Mouse (Mus musculus) large intestine, adult 2 months (tissue): ENCODE data around the gene Npff. TPM values are rescaled to one million over a fixed set of nuclear protein-coding genes. Genes with fewer than 3 reads are reported as not detected.

ENCODE experiments used
- DNase-seq: peaks from one replicate; pipeline ENCODE4 v3.0.0-alpha.2; 2012; ENCODE audit warnings: low read depth, low spot score
- WGBS: fragments of 180-500 bp; shearing (Covaris S2); methylation state at CpG from one replicate; pipeline ENCODE4 v1.1.7; 2018; 5-methylcytosine and 5-hydroxymethylcytosine counted together
- polyA plus RNA-seq: library from polyadenylated mRNA; depleted of rRNA; stranded (reverse); fragments of >200 nt; gene quantifications from 2 replicates; pipeline ENCODE4 v1.2.3, GENCODE M21; 2012; rRNA removed

Npff gene
- 3.1 and 3.6 TPM in 2 replicates for polyA plus RNA-seq

DNA sequence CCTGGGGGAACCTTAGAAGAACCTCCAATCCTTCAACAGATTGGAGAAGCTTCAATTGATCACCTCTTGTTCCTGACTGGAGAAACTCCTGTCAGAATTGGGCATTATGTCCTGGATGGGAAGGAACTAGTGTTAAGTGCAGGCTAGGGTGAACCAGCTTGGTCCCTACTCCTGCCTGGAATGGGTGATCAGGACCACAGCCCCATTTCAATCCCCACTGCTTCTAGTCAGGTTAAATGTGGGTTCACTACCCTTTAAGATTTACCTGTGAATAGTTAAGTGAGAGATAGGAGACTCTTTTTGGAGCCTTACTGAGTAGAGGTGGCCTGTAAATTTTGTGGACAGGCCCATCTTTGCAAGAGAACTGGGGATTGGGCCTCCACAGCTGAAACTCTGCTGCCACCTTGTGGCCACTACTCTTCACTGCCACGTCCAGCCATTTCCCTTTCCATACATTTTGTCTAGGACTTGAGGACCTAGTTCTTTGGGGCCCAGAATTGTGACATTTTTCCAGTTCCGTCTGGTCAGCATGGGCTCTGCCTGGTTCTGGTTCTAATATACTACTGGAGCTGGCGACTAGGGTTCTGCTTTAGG, at the start of gene Npff:
Gene Npff (minus strand): TSS at position 51 of the 594 bp plus-strand sequence.
- no peak for DNase-seq
- 10% methylated on average over 3 of the region's 3 CpGs for WGBS

DNA sequence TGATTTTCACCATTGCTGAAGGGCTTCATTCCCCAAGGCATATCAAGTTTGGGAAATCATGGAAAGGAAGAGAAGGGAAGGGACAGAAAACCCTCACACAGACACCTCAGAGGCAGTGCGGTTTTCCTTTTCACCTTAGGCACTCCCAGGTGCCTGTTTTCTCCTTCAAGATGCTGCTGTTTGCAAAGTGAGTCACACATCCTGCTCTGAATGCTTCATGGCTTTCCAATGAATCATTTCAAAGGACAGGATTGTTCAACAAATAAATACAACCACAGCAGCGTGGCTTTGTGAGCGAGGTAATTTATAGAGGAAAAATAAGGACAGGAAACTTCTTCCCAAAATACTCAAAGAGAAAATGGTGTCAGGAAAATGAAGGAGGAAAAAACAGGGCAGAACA, 47.3 kb upstream of the Npff start:
- peak; percentile 44 for DNase-seq
- WGBS, result 19% methylated on average over 3 of the region's 3 CpGs

DNA sequence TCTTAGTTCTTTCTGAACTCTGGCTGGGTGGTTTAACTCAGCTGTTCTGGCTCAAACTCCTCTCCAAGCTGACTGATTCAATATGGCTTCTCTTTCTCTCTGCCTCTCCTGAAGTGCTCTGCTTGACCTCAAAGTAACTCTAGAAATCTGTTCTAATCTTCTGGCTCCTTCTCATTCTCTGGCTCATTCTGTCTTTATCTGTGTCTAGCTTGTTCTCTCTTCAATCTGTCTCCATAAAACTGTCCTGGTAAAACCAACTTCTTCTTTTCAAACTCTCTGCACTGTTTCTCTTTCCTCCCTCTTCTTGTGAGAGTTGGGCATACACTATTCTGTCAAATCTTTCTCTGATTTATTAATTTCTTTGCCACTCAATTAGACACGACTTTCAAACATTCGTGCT, 43.1 kb upstream of the Npff start:
- WGBS, result 73% methylated on average over 2 of the region's 2 CpGs
- no peak for DNase-seq

DNA sequence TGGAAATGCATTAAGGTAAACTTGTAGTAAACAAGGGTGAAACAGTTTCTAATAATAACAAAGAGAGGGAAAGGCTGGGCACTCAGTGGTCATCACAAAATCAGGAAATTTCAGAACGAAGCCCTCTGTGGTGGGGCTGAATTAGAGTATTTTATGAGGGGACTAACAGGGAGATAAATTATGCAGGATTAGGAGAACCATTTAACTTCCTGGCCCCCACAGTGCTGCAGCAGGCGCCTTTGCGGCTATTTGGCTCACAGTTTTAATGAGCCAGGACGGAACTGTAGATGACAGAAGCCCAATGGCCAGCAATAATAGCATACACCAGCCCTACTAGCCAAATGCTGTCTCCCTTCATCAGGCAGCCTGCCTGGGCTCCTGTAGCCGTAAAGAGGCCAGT, 38.9 kb upstream of the Npff start:
- 91% methylated on average over 5 of the region's 5 CpGs for WGBS
- no peak for DNase-seq

DNA sequence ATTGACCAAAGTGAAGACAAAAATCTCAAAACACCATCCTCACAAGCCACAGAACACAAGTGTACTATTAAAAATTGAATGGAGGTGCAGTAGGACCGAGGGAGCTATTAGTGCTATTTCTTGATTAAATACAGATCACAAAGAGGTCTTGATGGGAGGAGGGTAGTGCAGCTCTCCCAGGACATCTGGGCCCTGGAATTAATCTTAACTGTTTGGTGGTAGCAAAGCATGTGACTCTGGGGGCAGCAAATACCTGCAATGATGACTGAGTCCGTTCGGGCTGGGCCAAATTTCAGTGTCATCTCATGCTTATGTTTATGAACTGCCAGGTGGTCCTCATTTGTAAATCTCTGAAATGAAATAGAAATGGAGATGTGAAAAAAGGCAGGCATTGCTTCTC, 38.3 kb upstream of the Npff start:
- WGBS, result 83% methylated on average over 3 of the region's 3 CpGs
- no peak for DNase-seq

DNA sequence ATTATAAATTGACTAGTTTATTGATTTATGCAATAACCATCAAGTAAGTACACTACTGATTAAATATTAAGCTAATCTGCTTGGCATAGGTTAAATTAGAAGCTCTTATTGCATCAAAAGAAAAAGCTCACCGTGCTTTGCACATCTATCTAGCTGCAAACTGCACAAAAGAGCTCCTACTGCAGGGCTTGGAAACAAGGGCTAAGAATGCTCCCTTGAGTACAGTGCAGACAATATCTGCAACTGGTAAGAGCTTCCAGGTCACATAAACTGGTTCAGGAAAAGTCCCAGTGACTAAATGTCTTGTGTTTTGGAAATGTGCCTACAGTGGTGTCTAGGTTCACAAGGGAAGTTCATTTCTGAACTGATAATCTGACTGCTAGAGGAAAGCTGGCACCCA, 37.7 kb upstream of the Npff start:
- WGBS, result 48% methylated on average over 1 of the region's 1 CpGs
- DNase-seq, result no peak

DNA sequence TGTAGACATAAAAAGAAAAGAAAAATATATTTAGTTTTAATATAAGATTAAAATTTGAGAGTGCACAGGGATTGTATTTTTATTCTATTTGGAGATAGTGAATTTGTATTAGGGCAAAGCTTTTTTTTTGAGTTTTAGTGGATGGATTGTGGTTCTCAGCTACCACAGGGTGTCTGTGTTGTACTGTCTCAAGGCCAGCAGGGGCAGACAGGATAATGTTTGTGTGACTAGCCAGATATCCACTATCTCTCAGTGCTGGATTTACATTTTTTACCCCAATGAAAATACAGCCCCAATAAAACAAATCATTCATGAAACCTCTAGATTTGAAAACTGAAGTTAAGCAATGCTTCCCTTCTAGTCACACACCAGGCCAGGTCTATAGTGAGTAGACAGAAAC, 32.8 kb upstream of the Npff start:
- no peak for DNase-seq

DNA sequence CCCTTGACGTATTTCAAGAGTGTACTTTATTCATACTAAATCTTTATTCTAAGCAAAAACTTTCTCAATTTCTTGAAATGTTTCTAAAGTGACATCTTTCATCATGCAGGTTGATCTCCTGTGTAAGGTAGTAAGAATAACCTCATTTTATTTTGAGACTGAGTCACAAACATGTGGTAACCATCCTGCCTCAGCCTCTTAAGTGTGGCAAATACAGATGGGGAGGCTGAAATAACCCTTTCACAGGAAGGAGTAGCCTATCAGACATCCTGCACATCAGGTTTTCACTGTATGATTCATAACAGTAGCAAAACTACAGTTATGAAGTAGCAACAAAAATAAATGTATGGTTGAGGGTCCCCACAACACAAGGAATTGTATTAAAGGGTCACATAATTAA, 30.8 kb upstream of the Npff start:
- 98% methylated on average over 1 of the region's 1 CpGs for WGBS
- no peak for DNase-seq

DNA sequence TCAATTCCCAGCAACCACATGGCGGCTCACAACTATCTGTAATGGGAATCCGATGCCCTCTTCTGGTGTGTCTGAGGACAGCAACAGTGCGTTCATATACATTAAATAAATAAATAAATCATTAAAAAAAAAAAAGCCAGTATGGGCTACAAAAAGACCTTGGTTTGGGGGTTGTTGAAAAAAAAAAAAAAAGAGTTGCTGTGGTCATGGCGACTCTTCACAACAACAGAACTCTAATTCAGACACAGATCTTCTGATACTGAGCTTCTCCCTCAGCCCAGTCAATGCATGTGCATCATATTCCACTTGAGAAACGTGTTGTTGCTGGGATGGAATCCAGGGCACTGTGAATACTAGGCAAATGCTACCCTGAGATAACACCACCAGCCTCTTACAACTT, 27.9 kb upstream of the Npff start:
- DNase-seq, result no peak
- WGBS, result 94% methylated on average over 5 of the region's 5 CpGs

DNA sequence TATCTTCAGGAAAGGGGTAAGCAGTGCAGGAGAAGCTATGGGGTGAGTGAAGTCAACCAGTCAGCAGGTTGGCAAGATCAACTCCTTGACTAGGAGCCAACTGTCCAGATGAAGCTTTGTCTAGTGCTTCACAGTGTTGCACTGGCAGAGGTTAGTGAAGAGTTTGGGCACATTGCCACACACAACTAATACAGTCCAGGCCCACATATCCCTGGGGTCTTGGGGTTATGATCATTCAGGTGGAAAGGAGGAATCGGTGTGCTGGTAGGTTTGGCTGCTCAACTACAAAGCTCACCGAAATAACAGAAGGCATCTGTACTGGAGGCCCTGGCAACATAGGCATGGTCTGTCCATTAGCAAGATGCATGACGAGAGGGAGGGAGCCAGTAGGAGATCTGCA, 22.7 kb upstream of the Npff start:
- DNase-seq, result no peak
- 97% methylated on average over 3 of the region's 3 CpGs for WGBS

DNA sequence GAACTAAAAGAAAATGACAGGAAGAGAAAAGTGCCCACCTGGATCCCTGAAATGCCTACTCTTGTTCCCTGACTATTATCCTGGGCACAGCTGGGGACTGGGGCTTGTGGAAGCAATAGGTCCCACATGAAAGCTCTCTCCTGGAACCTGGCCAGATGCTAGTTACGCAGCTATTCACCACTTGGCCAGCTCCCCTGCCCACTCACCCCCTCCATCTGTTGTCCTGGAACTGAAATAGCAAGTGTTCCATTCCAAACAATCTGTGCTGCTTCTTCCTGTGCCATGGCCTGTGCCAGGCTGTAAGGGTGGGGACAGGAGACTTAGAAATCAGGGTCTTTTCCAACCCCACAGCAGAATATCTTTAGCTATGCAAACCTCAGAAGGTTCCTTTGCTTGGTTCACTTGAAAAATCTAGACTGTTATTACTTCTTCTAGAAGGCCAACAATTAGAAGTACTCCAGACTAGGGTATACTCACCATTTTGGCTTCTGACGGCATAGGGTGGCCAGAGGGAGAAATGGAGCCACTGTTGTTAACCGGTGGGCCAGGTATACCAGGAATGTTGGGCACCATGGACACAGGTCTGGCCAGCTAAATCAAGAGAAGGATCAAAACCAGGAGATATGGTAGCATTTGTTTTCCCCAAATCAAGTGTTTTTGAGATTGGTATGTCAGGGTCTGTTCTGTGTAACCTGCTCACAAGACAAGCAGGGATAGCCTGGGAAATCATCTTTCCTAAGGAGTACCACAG, 22.1 kb upstream of the Npff start:
- WGBS, result 77% methylated on average over 3 of the region's 3 CpGs
- no peak for DNase-seq

DNA sequence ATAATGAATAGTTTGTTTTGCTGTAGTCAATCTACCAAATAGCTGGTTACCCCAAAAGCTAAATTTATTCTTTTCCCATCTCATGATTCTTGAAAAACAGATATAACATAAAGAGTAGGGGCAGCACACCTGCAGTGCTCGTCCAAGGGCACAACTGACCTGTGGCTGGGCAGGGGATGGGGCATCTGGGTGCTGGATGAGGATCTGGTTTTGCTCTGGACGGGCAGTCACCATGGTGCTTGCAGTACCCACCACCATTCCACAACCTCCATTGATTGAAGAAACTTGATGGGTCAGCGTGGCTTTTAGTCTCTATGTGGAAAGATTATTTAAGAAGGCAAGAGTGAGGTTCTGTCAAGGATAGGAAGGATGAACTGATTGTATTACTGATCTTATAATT, 21.5 kb upstream of the Npff start:
- DNase-seq, result no peak
- 94% methylated on average over 3 of the region's 3 CpGs for WGBS

DNA sequence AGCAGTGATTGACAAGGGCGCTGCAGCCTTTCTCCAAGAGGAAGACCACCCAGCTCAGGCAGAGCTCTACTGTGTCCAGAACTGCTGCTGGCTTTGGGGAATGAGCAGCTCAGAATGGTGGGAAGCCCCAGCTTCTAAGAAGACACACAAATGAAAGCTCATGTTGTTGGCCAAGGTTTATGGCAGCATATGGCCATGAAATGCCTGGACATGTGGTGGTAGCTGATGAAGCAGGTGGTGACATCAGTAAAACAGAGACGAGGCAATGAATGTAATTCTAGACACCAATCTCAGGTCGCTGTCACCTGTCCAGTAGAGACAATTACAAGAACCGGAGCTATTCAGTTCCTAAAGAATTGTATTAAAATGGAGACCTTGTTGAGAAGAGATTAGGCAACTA, 20.1 kb upstream of the Npff start:
- WGBS, result 95% methylated on average over 4 of the region's 4 CpGs
- no peak for DNase-seq

DNA sequence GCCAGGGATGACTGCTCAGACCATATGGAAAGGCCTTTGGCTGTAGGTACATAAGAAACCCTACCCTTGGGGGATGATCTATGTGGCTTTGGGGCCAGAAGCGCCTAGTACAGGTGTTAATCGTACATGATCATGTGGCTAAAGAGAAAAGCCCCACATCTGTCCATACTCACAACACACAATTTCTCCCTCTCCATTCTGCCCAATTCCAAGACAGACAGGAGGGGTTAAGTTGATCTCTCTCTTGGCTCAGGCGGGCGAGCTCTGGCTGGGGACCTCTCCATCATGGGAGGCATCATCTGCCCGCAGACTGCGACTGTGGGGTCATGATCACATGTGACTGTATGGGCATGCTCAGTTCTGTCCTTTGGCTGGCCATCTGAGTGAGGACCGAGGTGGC, 9.2 kb upstream of the Npff start:
- DNase-seq, result no peak
- 94% methylated on average over 7 of the region's 7 CpGs for WGBS

DNA sequence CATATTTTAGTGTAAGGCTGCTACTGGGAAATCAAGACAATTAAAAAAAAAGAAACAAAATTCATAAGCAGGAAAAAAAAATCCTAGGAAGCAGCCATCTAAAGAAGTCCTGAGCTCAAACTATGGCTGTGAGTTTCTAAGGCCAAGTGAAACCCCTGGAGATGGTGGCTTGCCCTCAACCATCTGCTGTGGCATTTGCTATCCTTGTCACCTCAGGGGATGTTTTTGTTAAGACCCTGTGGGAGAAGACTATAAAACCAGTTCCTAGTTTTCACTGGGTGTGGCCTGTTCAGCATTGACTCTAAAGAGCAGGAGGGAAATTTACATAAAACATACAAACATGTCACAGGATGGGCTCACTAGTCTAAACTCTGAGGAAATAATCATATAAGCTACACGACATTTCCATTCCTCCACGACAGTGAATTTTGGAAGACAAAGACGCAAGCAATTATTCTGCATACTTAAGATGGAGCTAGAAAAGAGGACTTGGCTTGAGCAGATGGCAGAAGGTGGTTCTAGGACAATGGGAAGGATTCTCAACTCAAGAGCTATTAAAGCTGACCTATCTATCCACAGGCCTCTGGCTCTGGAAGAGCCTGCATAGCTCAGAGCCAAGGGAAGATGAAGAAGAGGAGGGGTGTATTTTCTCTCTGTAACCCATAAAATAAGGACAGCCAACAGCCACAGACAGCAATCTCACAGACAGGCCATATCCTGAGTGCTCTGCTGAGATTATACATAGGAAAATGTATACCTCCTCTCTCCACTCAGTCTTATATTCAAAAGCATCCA, 7.6 kb upstream of the Npff start:
- DNase-seq, result no peak
- 86% methylated on average over 3 of the region's 3 CpGs for WGBS

DNA sequence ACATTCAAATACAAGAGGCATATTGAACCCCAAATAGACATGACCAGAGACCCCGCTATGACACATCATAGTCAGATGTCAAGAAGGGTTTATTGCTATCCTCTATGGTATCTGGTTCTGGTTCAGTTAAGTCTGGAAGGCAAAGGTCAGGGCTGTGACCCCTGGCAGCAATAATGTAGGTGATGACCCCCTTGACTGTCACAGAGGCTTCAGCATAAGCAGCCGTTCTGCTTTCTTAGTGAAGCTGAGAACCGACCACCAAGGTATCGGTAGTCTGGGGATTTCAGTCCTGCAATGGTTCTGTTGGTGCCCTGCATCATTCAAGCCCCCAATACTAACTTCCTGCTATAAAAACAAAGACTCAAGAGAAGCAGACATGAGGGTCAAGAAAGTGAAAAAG, 6.8 kb upstream of the Npff start:
- WGBS, result 80% methylated on average over 4 of the region's 4 CpGs
- no peak for DNase-seq

DNA sequence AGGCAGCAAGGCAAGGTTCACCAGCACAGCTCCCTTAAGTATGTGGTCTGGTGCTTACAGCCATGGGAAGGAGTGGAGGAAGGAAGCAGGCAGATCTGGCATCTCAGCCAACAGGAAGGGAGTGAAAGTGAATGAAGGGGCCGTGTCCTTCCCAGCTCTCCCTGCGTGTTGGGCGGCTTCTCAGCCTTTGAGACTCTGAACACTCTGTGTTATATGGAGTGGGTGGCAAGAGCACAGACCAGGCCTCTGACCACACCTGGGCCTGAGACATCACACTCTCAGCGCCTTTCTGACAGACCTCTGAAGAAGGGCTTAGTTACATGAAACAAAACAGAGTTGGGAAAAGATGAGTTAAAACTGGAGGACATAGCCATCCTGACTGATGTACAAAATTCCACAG, 5.8 kb upstream of the Npff start:
- 75% methylated on average over 4 of the region's 4 CpGs for WGBS
- no peak for DNase-seq

DNA sequence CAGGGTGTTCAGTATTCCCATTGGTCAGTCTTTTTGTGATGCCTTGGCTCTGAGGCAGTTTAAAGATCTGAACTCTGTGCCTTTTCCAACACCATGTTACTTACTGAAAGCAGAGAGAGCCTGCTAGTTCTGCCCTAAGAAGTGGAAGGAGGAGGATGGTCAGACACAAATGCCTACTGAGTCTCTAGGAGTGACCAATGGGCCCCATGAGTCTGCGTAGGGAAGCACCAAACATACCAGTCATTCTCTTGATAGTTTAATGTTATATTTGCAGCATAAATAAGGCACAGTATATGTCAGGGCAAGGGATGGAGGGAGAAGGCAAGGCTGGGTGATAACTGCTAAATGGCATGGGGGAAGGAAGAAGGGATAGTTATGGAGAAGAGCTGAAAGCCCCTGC, 3.7 kb upstream of the Npff start:
- no peak for DNase-seq
- WGBS, result 98% methylated on average over 1 of the region's 1 CpGs

DNA sequence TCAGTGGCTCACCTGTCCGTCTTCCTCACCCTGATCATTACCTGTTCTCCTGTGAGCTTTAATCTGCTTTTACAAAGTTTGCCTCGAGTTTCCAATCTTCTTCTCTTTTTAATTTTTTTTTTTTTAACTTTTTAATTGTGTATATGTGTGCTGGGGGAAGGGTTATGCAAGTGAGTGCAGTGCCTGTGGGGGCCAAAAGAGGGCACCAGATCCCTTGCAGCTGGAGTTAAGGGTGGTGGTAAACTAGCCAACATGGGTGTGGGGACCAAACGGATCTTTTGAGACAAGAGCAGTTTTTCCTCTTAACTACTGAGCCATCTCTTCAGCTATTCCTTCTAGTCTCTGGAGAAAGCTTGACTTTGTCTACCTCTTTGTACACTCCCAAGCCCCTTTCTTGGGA, 3.2 kb upstream of the Npff start:
- DNase-seq, result no peak
- 86% methylated on average over 3 of the region's 3 CpGs for WGBS

DNA sequence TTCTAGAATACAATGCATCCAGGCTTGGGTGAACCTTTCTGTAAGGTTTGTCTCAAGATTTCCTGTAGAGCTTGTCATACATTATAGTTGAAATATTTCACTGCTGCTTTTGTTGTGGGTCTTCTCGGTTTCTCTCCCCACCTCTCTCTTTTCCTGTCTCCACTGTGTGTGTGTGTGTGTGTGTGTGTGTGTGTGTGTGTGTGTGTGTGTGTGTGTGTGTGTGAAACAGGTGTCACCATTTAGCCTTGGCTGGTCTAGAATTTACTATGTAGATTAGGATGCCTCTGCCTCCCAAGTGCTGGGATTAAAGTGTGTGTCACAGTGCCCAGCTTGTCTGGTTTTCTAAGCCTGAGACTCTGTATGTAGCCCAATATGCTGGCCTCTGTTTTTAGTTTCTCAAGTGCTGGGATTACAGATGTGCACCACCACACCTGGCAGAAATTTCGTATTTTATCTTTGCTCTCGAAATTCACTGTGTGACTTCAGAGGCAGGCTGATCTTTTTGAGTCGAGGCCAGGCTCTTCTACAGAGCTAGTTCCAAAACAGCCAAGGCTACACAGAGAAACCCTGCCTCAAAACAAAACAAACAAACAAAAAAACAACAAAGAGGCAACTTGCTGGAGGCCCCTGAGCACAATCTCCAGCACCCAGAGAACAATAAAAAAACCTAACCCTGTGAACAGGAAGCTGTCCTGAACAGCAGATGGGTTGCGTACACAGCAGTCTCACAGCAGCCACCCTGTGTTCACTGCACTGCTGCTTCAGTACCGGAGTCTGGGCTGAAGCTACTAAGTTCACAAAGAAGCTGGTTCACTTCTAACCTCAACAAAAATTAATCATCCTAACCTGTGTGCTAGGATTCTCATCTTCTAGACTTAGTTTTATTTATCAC, 1.6 kb upstream of the Npff start:
- WGBS, result 72% methylated on average over 6 of the region's 6 CpGs
- no peak for DNase-seq
